Comparison of ENCODE assay signal across 10 mouse cellular contexts in the genomic region with DNA sequence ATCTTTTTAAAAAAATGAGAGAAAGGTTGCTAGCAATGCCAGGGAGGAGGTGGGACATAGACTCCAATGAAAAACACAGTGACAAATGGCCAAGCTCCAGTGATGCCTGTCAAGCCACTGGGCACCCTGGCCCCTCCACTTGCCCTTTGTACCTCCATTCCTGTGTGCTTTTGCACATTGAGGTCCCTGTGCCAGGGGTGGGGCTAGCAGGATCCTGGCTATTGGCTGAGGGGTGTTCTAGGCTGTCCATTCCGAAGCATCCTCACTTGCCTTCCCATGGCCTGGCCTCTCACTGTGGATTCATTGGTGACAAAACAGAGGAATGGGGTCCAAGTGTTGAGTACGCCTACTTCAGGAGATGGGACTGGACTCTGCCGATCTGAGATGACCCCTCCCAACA.
"Had no signal": no experiment of that assay in that cellular context is flagged by ENCODE, and none has a peak within 500 bp of the region (broad histone marks: within the 10 kb centered on the region; RNA-seq: fewer than 3 reads in every experiment).

No protein-coding gene starts in this region.

- H3K4me1 ChIP-seq: limb, embryonic 13.5 days; midbrain, embryonic 15.5 days; neural tube, embryonic 12.5 days had no signal

- H3K4me3 ChIP-seq: limb, embryonic 13.5 days; midbrain, embryonic 15.5 days; neural tube, embryonic 12.5 days had no signal

- H3K27me3 ChIP-seq: limb, embryonic 13.5 days; midbrain, embryonic 15.5 days; neural tube, embryonic 12.5 days had no signal

- H3K27ac ChIP-seq: hindbrain, postnatal 0 days; limb, embryonic 13.5 days; liver, embryonic 14.5 days; midbrain, embryonic 15.5 days; neural tube, embryonic 12.5 days; stomach, postnatal 0 days had no signal

- H3K36me3 ChIP-seq: limb, embryonic 13.5 days; midbrain, embryonic 15.5 days; neural tube, embryonic 12.5 days had no signal

- H3K9ac ChIP-seq: limb, embryonic 13.5 days; liver, embryonic 14.5 days; midbrain, embryonic 15.5 days; neural tube, embryonic 12.5 days had no signal

- H3K4me2 ChIP-seq: limb, embryonic 13.5 days; midbrain, embryonic 15.5 days; neural tube, embryonic 12.5 days had no signal

- DNase-seq: left cerebral cortex, postnatal 4 days; lung, adult 2 months; lung, postnatal 36 days had no signal

- ATAC-seq: hindbrain, postnatal 0 days; lung, postnatal 0 days; midbrain, embryonic 15.5 days had no signal

- H3K9me3 ChIP-seq: limb, embryonic 13.5 days; midbrain, embryonic 15.5 days; neural tube, embryonic 12.5 days had no signal
